Mouse (Mus musculus): ENCODE measurements around the gene Cbx6. TPM values are rescaled to one million over a fixed set of nuclear protein-coding genes. Genes with fewer than 3 reads are reported as not detected.

Cbx6 gene
- polyA plus RNA-seq, 1 experiment, result 68.3 TPM

GRCm38 (mm10) chr15:79798591-79798990, 35.9 kb downstream of the Cbx6 start:
- TF ChIP-seq CEBPB (IDR thresholded peaks at IDR 0.05; ENCODE audit: low read depth), result no peak
- no peak for TF ChIP-seq FOSL1 (IDR thresholded peaks at IDR 0.05; ENCODE audit: insufficient read depth, low read length, poor library complexity, severe bottlenecking)
- no peak for TF ChIP-seq CTCF (IDR thresholded peaks at IDR 0.05; ENCODE audit: control insufficient read depth, insufficient read depth, insufficient read length)
- TF ChIP-seq MYOG (IDR thresholded peaks at IDR 0.05; ENCODE audit: control insufficient read depth, extremely low read depth, insufficient read length), result no peak
- TF ChIP-seq USF1 (IDR thresholded peaks at IDR 0.05; ENCODE audit: low read depth), result no peak
- no peak for TF ChIP-seq MYOD1 (IDR thresholded peaks at IDR 0.05; ENCODE audit: control insufficient read depth, insufficient read length, low read depth)
- no peak for TF ChIP-seq MAX (IDR thresholded peaks at IDR 0.05)
- Histone ChIP-seq H3ac (ENCODE audit: control insufficient read depth, insufficient read length, low read depth) (no peak overlapping the region), H3K4me3 (ENCODE audit: insufficient read depth, poor library complexity, severe bottlenecking) (no peak overlapping the region), H3K79me2 (ENCODE audit: control insufficient read depth, insufficient read depth) (peaks cover 37% of the 10 kb centered on the region), H3K36me3 (ENCODE audit: control insufficient read depth, insufficient read depth) (peaks cover 4% of the 10 kb centered on the region), H3K79me3 (ENCODE audit: low read depth) (peaks cover 1% of the 10 kb centered on the region), H3K27me3 (ENCODE audit: control insufficient read depth, insufficient read depth, insufficient read length) (no peaks in the 10 kb centered on the region)

GRCm38 (mm10) chr15:79797680-79798079, 36.8 kb downstream of the Cbx6 start:
- Histone ChIP-seq H3K27me3 (ENCODE audit: control insufficient read depth, insufficient read depth, insufficient read length) (no peaks in the 10 kb centered on the region), H3ac (ENCODE audit: control insufficient read depth, insufficient read length, low read depth) (no peak overlapping the region), H3K36me3 (ENCODE audit: control insufficient read depth, insufficient read depth) (peaks cover 4% of the 10 kb centered on the region), H3K79me3 (ENCODE audit: low read depth) (peaks cover 1% of the 10 kb centered on the region), H3K79me2 (ENCODE audit: control insufficient read depth, insufficient read depth) (peaks cover 28% of the 10 kb centered on the region), H3K4me3 (ENCODE audit: insufficient read depth, poor library complexity, severe bottlenecking) (no peak overlapping the region)
- TF ChIP-seq CEBPB (IDR thresholded peaks at IDR 0.05; ENCODE audit: low read depth), result no peak
- no peak for TF ChIP-seq MAX (IDR thresholded peaks at IDR 0.05)
- no peak for TF ChIP-seq MYOD1 (IDR thresholded peaks at IDR 0.05; ENCODE audit: control insufficient read depth, insufficient read length, low read depth)
- no peak for TF ChIP-seq FOSL1 (IDR thresholded peaks at IDR 0.05; ENCODE audit: insufficient read depth, low read length, poor library complexity, severe bottlenecking)
- TF ChIP-seq USF1 (IDR thresholded peaks at IDR 0.05; ENCODE audit: low read depth), result no peak
- TF ChIP-seq MYOG (IDR thresholded peaks at IDR 0.05; ENCODE audit: control insufficient read depth, extremely low read depth, insufficient read length), result no peak
- no peak for TF ChIP-seq CTCF (IDR thresholded peaks at IDR 0.05; ENCODE audit: control insufficient read depth, insufficient read depth, insufficient read length)

GRCm38 (mm10) chr15:79797096-79797495, 37.4 kb downstream of the Cbx6 start:
- H3K79me2 ChIP-seq (ENCODE audit: control insufficient read depth, insufficient read depth), result peaks cover 22% of the 10 kb centered on the region
- no peaks in the 10 kb centered on the region for H3K27me3 ChIP-seq (ENCODE audit: control insufficient read depth, insufficient read depth, insufficient read length)
- TF ChIP-seq MYOD1 (IDR thresholded peaks at IDR 0.05; ENCODE audit: control insufficient read depth, insufficient read length, low read depth) (no peak), CEBPB (IDR thresholded peaks at IDR 0.05; ENCODE audit: low read depth) (no peak), MYOG (IDR thresholded peaks at IDR 0.05; ENCODE audit: control insufficient read depth, extremely low read depth, insufficient read length) (no peak), USF1 (IDR thresholded peaks at IDR 0.05; ENCODE audit: low read depth) (no peak), FOSL1 (IDR thresholded peaks at IDR 0.05; ENCODE audit: insufficient read depth, low read length, poor library complexity, severe bottlenecking) (no peak)
- H3K36me3 ChIP-seq (ENCODE audit: control insufficient read depth, insufficient read depth), result peaks cover 9% of the 10 kb centered on the region
- H3K4me3 ChIP-seq (ENCODE audit: insufficient read depth, poor library complexity, severe bottlenecking), result no peak overlapping the region
- peaks cover 1% of the 10 kb centered on the region for H3K79me3 ChIP-seq (ENCODE audit: low read depth)
- H3ac ChIP-seq (ENCODE audit: control insufficient read depth, insufficient read length, low read depth), result no peak overlapping the region

- Histone ChIP-seq H3ac (ENCODE audit: control insufficient read depth, insufficient read length, low read depth) (no peak overlapping the region), H3K79me3 (ENCODE audit: low read depth) (peaks cover 1% of the 10 kb centered on the region), H3K27me3 (ENCODE audit: control insufficient read depth, insufficient read depth, insufficient read length) (no peaks in the 10 kb centered on the region), H3K4me3 (ENCODE audit: insufficient read depth, poor library complexity, severe bottlenecking) (no peak overlapping the region), H3K36me3 (ENCODE audit: control insufficient read depth, insufficient read depth) (peaks cover 13% of the 10 kb centered on the region), H3K79me2 (ENCODE audit: control insufficient read depth, insufficient read depth) (peaks cover 17% of the 10 kb centered on the region)
- TF ChIP-seq CEBPB (IDR thresholded peaks at IDR 0.05; ENCODE audit: low read depth) (no peak), MAX (IDR thresholded peaks at IDR 0.05) (no peak), USF1 (IDR thresholded peaks at IDR 0.05; ENCODE audit: low read depth) (no peak), CTCF (IDR thresholded peaks at IDR 0.05; ENCODE audit: control insufficient read depth, insufficient read depth, insufficient read length) (no peak), MYOG (IDR thresholded peaks at IDR 0.05; ENCODE audit: control insufficient read depth, extremely low read depth, insufficient read length) (no peak), MYOD1 (IDR thresholded peaks at IDR 0.05; ENCODE audit: control insufficient read depth, insufficient read length, low read depth) (no peak), FOSL1 (IDR thresholded peaks at IDR 0.05; ENCODE audit: insufficient read depth, low read length, poor library complexity, severe bottlenecking) (no peak)
These were observed 38.2 kb downstream of the Cbx6 start for GRCm38 (mm10) chr15:79796256-79796655.

GRCm38 (mm10) chr15:79794173-79794572, 40.3 kb downstream of the Cbx6 start:
- Histone ChIP-seq H3ac (ENCODE audit: control insufficient read depth, insufficient read length, low read depth) (no peak overlapping the region), H3K36me3 (ENCODE audit: control insufficient read depth, insufficient read depth) (peaks cover 19% of the 10 kb centered on the region), H3K27me3 (ENCODE audit: control insufficient read depth, insufficient read depth, insufficient read length) (no peaks in the 10 kb centered on the region), H3K4me3 (ENCODE audit: insufficient read depth, poor library complexity, severe bottlenecking) (no peak overlapping the region), H3K79me3 (ENCODE audit: low read depth) (peaks cover 1% of the 10 kb centered on the region), H3K79me2 (ENCODE audit: control insufficient read depth, insufficient read depth) (peaks cover 8% of the 10 kb centered on the region)
- TF ChIP-seq MYOG (IDR thresholded peaks at IDR 0.05; ENCODE audit: control insufficient read depth, extremely low read depth, insufficient read length), result no peak
- no peak for TF ChIP-seq MYOD1 (IDR thresholded peaks at IDR 0.05; ENCODE audit: control insufficient read depth, insufficient read length, low read depth)
- TF ChIP-seq MAX (IDR thresholded peaks at IDR 0.05), result no peak
- no peak for TF ChIP-seq CEBPB (IDR thresholded peaks at IDR 0.05; ENCODE audit: low read depth)
- no peak for TF ChIP-seq FOSL1 (IDR thresholded peaks at IDR 0.05; ENCODE audit: insufficient read depth, low read length, poor library complexity, severe bottlenecking)
- no peak for TF ChIP-seq CTCF (IDR thresholded peaks at IDR 0.05; ENCODE audit: control insufficient read depth, insufficient read depth, insufficient read length)

- TF ChIP-seq FOSL1 (IDR thresholded peaks at IDR 0.05; ENCODE audit: insufficient read depth, low read length, poor library complexity, severe bottlenecking) (no peak), CEBPB (IDR thresholded peaks at IDR 0.05; ENCODE audit: low read depth) (no peak), USF1 (IDR thresholded peaks at IDR 0.05; ENCODE audit: low read depth) (no peak), MYOD1 (IDR thresholded peaks at IDR 0.05; ENCODE audit: control insufficient read depth, insufficient read length, low read depth) (no peak), MAX (IDR thresholded peaks at IDR 0.05) (no peak), CTCF (IDR thresholded peaks at IDR 0.05; ENCODE audit: control insufficient read depth, insufficient read depth, insufficient read length) (no peak), MYOG (IDR thresholded peaks at IDR 0.05; ENCODE audit: control insufficient read depth, extremely low read depth, insufficient read length) (no peak)
- Histone ChIP-seq H3K27me3 (ENCODE audit: control insufficient read depth, insufficient read depth, insufficient read length) (no peaks in the 10 kb centered on the region), H3K79me3 (ENCODE audit: low read depth) (no peaks in the 10 kb centered on the region), H3K79me2 (ENCODE audit: control insufficient read depth, insufficient read depth) (peaks cover 8% of the 10 kb centered on the region), H3K36me3 (ENCODE audit: control insufficient read depth, insufficient read depth) (peaks cover 19% of the 10 kb centered on the region), H3K4me3 (ENCODE audit: insufficient read depth, poor library complexity, severe bottlenecking) (no peak overlapping the region), H3ac (ENCODE audit: control insufficient read depth, insufficient read length, low read depth) (no peak overlapping the region)
These were observed 41.4 kb downstream of the Cbx6 start for GRCm38 (mm10) chr15:79793076-79793475.

Measured in C2C12 (cell line).